Mouse (Mus musculus) adrenal gland, adult 2 months (tissue): ENCODE data around the gene Tyro3. TPM values are rescaled to one million over a fixed set of nuclear protein-coding genes. Genes with fewer than 3 reads are reported as not detected.

ENCODE experiments used
- DNase-seq: peaks from one replicate; pipeline ENCODE4 v3.0.0; 2021
- polyA plus RNA-seq: library from polyadenylated mRNA; depleted of rRNA; stranded (reverse); fragments of >200 nt; gene quantifications from 2 replicates; pipeline ENCODE4 v1.2.3, GENCODE M21; 2012; rRNA removed
- total RNA-seq, 2 experiments: library from RNA; stranded (reverse); gene quantifications; 2 replicates each; pipeline ENCODE4 v1.2.3; 2021

Gene Tyro3
- total and polyA plus RNA-seq, 3 experiments, result 3.9 to 5.7 (median 4.1) TPM

GRCm38 (mm10) chr2:119855310-119855850 is 57.8 kb downstream of the Tyro3 start:
- no peak for DNase-seq

- DNase-seq, result no peak
Observed at GRCm38 (mm10) chr2:119857341-119857740, 59.8 kb downstream of the Tyro3 start.

GRCm38 (mm10) chr2:119864484-119864883 is 67.0 kb downstream of the Tyro3 start:
- DNase-seq, result no peak

Other genes with a start within 250 kb of the Tyro3 start
- gene Nusap1, start 179.4 kb upstream of the Tyro3 start, total RNA-seq, result 1 to 10 TPM; 1.2 to 2.4 TPM
- gene Nusap1, start 179.4 kb upstream of the Tyro3 start, polyA plus RNA-seq, result 0.02 and 0.09 TPM in 2 replicates
- 1 to 10 TPM in 1 of 2 experiments, under 1 TPM in 1; 0.81 to 1.6 TPM for gene Oip5, start 179.3 kb upstream of the Tyro3 start, total RNA-seq
- 2.7 and 2.9 TPM in 2 replicates for gene Oip5, start 179.3 kb upstream of the Tyro3 start, polyA plus RNA-seq
- gene Ndufaf1, start 134.9 kb upstream of the Tyro3 start, total RNA-seq, result 10 to 100 TPM; 38.8 to 45.9 TPM
- gene Ndufaf1, start 134.9 kb upstream of the Tyro3 start, polyA plus RNA-seq, result 1.2 and 1.6 TPM in 2 replicates
- 10 to 100 TPM; 21.8 to 33.4 TPM for gene Rtf1, start 122.7 kb upstream of the Tyro3 start, total RNA-seq
- gene Rtf1, start 122.7 kb upstream of the Tyro3 start, polyA plus RNA-seq, result 7.4 and 9.4 TPM in 2 replicates
- gene Itpka, start 55.4 kb upstream of the Tyro3 start, total RNA-seq, result 1 to 10 TPM; 2.3 to 6.4 TPM
- gene Itpka, start 55.4 kb upstream of the Tyro3 start, polyA plus RNA-seq, result 3.1 and 6.8 TPM in 2 replicates
- gene Ltk, start 37.3 kb upstream of the Tyro3 start, total RNA-seq, result under 1 TPM; 0.69 to 0.90 TPM
- 1.9 and 2.3 TPM in 2 replicates for gene Ltk, start 37.3 kb upstream of the Tyro3 start, polyA plus RNA-seq
- gene Rpap1, start 10.2 kb upstream of the Tyro3 start, total RNA-seq, result 10 to 100 TPM; 13.6 to 18.7 TPM
- 39.1 and 42.3 TPM in 2 replicates for gene Rpap1, start 10.2 kb upstream of the Tyro3 start, polyA plus RNA-seq
- 10 to 100 TPM; 40.5 to 43.6 TPM for gene Mga, start 99.5 kb downstream of the Tyro3 start, total RNA-seq
- gene Mga, start 99.5 kb downstream of the Tyro3 start, polyA plus RNA-seq, result 8.1 and 10.3 TPM in 2 replicates
- 10 to 100 TPM; 10.7 to 13.1 TPM for gene Mapkbp1, start 175.0 kb downstream of the Tyro3 start, total RNA-seq
- gene Mapkbp1, start 175.0 kb downstream of the Tyro3 start, polyA plus RNA-seq, result 9.3 and 12.4 TPM in 2 replicates
- gene Jmjd7, start 229.8 kb downstream of the Tyro3 start, total RNA-seq, result 1 to 10 TPM; 5.9 to 7.6 TPM
- gene Jmjd7, start 229.8 kb downstream of the Tyro3 start, polyA plus RNA-seq, result 7.1 and 7.9 TPM in 2 replicates
- under 1 TPM; 0.78 to 0.93 TPM for gene Gm28042, start 229.8 kb downstream of the Tyro3 start, total RNA-seq
- 9.0 and 9.3 TPM in 2 replicates for gene Gm28042, start 229.8 kb downstream of the Tyro3 start, polyA plus RNA-seq
- gene Pla2g4b, start 235.7 kb downstream of the Tyro3 start, total RNA-seq, result 1 to 10 TPM; 1.4 to 2.2 TPM
- gene Pla2g4b, start 235.7 kb downstream of the Tyro3 start, polyA plus RNA-seq, result 10.0 and 10.2 TPM in 2 replicates